In genomic region chr6:137576091-137576490, GRCm38 (mm10) we compare ENCODE assay signal across 17 mouse cellular contexts.
"Had no signal": no experiment of that assay in that cellular context is flagged by ENCODE, and none has a peak within 500 bp of the region (broad histone marks: within the 10 kb centered on the region; RNA-seq: fewer than 3 reads in every experiment).

No protein-coding gene starts in this region.

- H3K4me3 ChIP-seq: liver, embryonic 15.5 days; lung, embryonic 15.5 days; midbrain, embryonic 10.5 days; midbrain, embryonic 12.5 days; myocyte; neural tube, embryonic 13.5 days; neural tube, embryonic 15.5 days had no signal

- DNase-seq: liver, postnatal 0 days; lung, adult 2 months; lung, postnatal 14 days; lung, postnatal 36 days; midbrain, embryonic 14.5 days; right cerebral cortex, postnatal 14 days; spleen, adult 18-20 months; thymus, adult 18-20 months; thymus, postnatal 14 days; thymus, postnatal 4 days had no signal

- H3K27ac ChIP-seq: liver, embryonic 15.5 days; lung, embryonic 15.5 days; midbrain, embryonic 10.5 days; midbrain, embryonic 12.5 days; neural tube, embryonic 13.5 days; neural tube, embryonic 15.5 days had no signal

- H3K36me3 ChIP-seq: liver, embryonic 15.5 days; lung, embryonic 15.5 days; midbrain, embryonic 10.5 days; midbrain, embryonic 12.5 days; neural tube, embryonic 13.5 days; neural tube, embryonic 15.5 days had no signal
